Mouse (Mus musculus) erythroblast, embryonic 14.5 days (primary cell): ENCODE measurements around the gene Lrrc4. TPM values are rescaled to one million over a fixed set of nuclear protein-coding genes. Genes with fewer than 3 reads are reported as not detected.

Experiments used
- H3K27me3 ChIP-seq: 2 replicates; pipeline ENCODE4 v1.6.1; 2012; ENCODE audit warnings: inconsistent platforms; ENCODE audit not compliant: control insufficient read depth
- H3K36me3 ChIP-seq: 2 replicates; pipeline ENCODE4 v1.6.1; 2012; ENCODE audit warnings: mild to moderate bottlenecking, inconsistent platforms; ENCODE audit not compliant: control insufficient read depth
- H3K4me1 ChIP-seq: 2 replicates; pipeline ENCODE4 v1.6.1; 2012; ENCODE audit warnings: inconsistent platforms; ENCODE audit not compliant: control insufficient read depth
- H3K4me3 ChIP-seq: replicated peaks from 2 replicates; pipeline ENCODE3; 2012; ENCODE audit warnings: moderate library complexity, mild to moderate bottlenecking, inconsistent platforms
- H3K9me3 ChIP-seq: 2 replicates; pipeline ENCODE4 v1.6.1; 2012; ENCODE audit warnings: low read length, inconsistent platforms, mixed read lengths; ENCODE audit not compliant: control insufficient read depth
- GATA1 ChIP-seq: IDR thresholded peaks from 2 replicates; pipeline ENCODE4 v1.6.1; 2012; ENCODE audit warnings: low read length, inconsistent platforms, mixed read lengths
- TAL1 ChIP-seq: IDR thresholded peaks from 3 replicates; pipeline ENCODE4 v1.6.1; 2012; ENCODE audit warnings: low read length, inconsistent platforms, mixed read lengths
- polyA plus RNA-seq: library from polyadenylated mRNA; stranded (reverse); fragments of >175 nt; gene quantifications from 2 replicates; pipeline ENCODE4 v1.2.3, GENCODE M21; 2012

Gene Lrrc4
- polyA plus RNA-seq, 1 experiment = not detected

DNA sequence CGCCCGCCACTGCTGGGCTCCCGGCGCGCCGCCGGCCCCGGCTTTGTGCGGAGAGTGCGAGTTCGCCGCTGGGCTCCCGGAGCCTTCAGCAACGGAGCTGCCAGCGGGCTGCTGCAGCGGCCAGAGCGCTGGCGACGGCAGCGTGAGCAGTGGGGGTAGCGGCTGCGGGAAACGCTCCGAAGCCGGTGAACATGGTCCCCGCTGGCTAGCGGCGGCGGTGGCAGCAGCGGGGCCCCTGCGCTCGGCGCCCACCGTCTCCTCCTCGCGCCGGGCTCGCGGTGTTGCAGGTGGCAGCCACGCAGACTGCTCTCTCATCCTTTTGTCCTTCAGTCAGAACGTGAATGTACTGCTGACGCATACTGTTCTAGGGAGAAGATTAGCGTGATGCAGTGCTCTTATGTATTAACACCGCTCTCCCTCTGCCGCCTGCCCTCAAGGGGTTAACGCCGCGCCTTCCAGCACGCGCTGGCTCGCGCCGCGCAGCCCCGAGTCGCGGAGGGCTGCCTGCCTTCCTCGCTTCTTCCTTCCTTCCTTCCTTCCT is 1.3 kb upstream of the Lrrc4 start:
- peaks cover 12% of the 10 kb centered on the region for H3K4me1 ChIP-seq
- H3K36me3 ChIP-seq = peaks cover 6% of the 10 kb centered on the region; the same call in 1 of the 2 replicates
- TF ChIP-seq GATA1 = no peak
- TF ChIP-seq TAL1 = no peak
- H3K27me3 ChIP-seq = peaks cover 58% of the 10 kb centered on the region
- peaks cover 2% of the 10 kb centered on the region; the same call in 1 of the 2 replicates for H3K9me3 ChIP-seq
- peak overlapping the region; percentile 50 for H3K4me3 ChIP-seq

DNA sequence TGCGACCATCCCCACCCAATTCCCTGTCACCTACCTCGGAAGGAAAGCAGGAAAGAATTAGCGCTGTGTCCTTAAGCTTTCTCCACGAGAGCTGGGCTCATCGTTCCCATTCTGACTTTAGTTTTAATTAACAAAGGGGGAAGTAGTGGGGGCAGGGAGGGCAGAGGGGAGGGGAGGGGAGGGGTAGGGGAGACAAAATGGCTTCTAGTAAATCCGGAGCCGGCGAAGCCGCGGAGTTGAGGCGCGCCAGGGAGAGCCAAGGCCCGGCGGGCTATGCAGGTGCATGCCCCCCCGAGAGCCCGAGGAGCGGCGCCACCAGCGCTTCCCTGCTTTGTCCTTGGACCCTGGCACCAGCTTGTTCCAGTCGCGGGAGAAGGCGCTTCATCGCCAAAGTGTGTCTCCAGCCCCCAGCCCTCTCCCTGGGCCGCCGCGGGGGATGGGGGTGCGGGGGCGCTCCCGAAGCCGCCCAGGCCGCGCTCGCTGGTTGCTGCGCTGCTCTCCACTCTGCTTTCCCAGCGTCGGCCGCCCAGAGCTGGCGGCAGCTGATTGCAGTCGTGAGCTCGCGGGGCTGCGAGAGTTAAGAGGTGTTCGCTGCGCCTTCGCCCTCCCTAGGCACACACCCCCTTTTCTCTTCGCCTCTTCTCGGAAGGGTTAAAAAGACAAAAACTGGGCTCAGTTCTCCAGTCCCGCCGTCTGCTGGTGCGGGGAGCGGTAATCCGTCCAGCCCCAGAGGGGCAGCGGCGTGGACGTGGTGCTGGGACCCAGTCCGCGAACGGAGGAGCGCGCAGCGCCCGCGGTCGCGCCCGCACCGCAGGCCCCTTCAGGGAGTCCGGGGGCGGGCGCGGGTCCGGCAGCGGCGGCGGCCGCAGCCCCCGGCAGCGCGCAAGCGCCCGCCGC is 555 bp upstream of the Lrrc4 start:
- Histone ChIP-seq H3K9me3 (peaks cover 2% of the 10 kb centered on the region; the same call in 1 of the 2 replicates), H3K4me1 (peaks cover 12% of the 10 kb centered on the region), H3K36me3 (peaks cover 6% of the 10 kb centered on the region; the same call in 1 of the 2 replicates), H3K27me3 (peaks cover 58% of the 10 kb centered on the region), H3K4me3 (peak overlapping the region; percentile 47)
- TF ChIP-seq GATA1 (no peak), TAL1 (no peak)

DNA sequence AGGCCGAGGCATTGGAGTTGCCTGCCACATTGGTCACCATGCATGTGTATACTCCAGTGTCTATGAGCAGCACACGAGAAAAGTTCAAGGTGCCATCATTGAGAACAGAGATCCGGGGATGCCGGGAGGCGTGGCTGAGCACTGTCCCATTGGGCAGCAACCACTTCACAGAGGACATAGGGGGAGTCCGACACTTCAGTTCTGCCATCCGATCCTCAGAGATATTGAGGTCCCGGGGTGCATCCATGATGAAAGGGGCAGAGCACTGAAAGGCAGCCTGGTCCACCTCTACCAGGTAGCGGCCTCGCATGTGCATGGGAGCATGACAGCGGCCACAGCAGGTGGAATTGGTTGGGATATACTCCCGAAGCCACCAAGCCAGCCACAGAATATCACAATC is 1.2 kb downstream of the Lrrc4 start:
- Histone ChIP-seq H3K27me3 (peaks cover 57% of the 10 kb centered on the region), H3K9me3 (peaks cover 2% of the 10 kb centered on the region; the same call in 1 of the 2 replicates), H3K36me3 (peaks cover 6% of the 10 kb centered on the region; the same call in 1 of the 2 replicates), H3K4me1 (peaks cover 12% of the 10 kb centered on the region), H3K4me3 (no peak overlapping the region)
- TF ChIP-seq GATA1 = no peak
- no peak for TF ChIP-seq TAL1

DNA sequence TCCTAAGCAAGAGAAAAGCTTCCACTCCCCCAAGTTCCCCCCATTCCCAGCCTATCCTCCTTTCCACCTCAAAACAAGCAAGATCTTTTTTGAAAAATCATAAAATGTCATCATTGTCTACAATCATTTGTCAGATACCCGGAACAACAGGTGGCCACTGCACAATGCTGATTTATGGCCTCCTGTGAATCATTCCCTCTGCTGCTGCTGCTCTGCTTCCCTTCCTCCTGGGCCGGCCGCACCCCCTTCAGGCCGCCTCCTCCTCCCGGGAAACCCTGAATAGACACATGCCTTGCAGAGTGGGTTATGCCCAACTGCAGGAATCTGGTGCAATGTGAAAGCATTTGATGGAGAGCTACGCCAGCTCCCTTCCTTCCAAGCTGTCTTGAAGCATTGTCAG is 3.0 kb downstream of the Lrrc4 start:
- Histone ChIP-seq H3K36me3 (peaks cover 6% of the 10 kb centered on the region; the same call in 1 of the 2 replicates), H3K27me3 (peaks cover 40% of the 10 kb centered on the region), H3K4me3 (no peak overlapping the region), H3K9me3 (peaks cover under 1% of the 10 kb centered on the region; the same call in 1 of the 2 replicates), H3K4me1 (peaks cover 12% of the 10 kb centered on the region)
- TF ChIP-seq TAL1 (no peak), GATA1 (no peak)

DNA sequence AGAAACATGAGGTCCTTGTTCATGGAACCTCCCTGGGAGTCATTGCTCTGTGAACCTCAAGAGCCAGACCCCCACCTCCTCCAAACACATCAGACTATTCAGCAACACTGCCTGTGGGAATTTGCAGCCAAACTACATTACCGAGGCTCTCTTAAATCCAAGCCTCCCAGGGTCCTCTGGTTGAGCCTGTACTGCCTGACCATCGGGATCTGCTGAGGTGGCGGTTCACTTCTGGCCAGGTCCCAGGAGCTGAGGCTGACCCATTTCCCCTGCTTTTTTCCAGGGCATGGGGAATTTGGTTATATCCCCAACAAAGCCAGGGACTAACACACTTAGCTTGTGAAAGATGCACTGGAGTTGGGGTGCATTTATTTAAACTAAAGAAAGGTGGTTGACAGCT is 4.0 kb downstream of the Lrrc4 start:
- TF ChIP-seq GATA1 (no peak), TAL1 (no peak)
- H3K9me3 ChIP-seq = no peaks in the 10 kb centered on the region; the same call in 1 of the 2 replicates
- peaks cover 30% of the 10 kb centered on the region for H3K27me3 ChIP-seq
- H3K4me1 ChIP-seq = peaks cover 8% of the 10 kb centered on the region
- peaks cover 6% of the 10 kb centered on the region; the same call in 1 of the 2 replicates for H3K36me3 ChIP-seq
- no peak overlapping the region for H3K4me3 ChIP-seq

DNA sequence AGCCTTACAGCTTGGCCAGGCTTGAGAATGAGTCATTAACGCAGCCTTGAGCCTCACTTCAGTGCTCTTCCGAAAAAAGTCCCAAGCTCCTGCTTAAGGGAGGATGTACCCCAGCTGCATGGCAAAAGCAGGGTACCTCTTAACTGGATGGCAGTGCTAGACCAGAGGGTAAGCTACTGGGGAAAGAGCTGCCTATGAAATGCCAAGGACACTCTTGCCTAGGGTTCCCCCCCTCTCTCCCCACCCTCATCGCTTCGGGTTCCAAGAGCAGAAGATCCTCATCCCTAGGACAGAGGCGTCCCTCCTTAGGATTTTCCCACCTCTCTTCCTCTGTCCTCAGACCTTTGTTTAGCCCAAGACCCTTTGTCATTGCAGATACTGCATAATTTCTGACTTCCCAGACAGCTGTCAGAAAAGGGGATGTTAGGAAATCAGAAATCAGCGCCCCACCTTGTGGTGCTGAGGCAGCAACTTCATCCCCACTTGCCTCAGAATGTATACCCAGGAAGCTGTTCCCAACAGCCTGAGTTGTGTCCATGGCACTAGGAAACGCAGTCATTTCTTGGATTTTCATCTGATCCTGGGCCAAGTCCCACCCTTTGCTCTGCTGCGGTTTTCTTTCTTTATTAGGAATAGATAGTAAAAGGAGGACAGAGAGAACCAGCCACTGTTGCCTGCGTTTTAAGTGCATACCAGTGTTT is 4.7 kb downstream of the Lrrc4 start:
- Histone ChIP-seq H3K9me3 (no peaks in the 10 kb centered on the region), H3K4me1 (peaks cover 3% of the 10 kb centered on the region)
- TF ChIP-seq TAL1 (no peak), GATA1 (no peak)

DNA sequence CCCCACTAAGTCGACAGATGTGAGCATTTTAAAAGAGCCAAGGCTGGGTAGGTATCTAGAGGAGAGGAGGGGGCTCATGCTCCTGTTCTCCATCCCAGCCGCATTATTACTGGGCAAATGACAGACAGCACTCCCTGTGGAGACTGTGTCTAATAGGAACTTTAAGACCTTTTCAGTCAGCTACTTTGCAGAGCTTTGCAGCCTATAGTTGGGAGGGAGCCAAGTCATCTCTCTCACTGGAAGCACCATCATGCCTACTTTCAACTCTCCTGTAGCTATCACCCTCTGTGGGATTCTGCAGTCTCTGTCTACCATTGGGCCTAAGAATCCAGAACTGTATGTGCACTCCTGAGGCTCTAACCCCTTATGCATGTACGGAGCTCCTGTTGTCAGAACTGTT is 5.7 kb downstream of the Lrrc4 start:
- Histone ChIP-seq H3K9me3 (no peaks in the 10 kb centered on the region), H3K4me1 (no peaks in the 10 kb centered on the region), H3K4me3 (no peak overlapping the region), H3K27me3 (peaks cover 13% of the 10 kb centered on the region), H3K36me3 (peaks cover 6% of the 10 kb centered on the region; the same call in 1 of the 2 replicates)
- TF ChIP-seq TAL1 = no peak
- TF ChIP-seq GATA1 = no peak

More for the DNA sequence above, 4.7 kb downstream of the Lrrc4 start:
- Histone ChIP-seq H3K36me3 (peaks cover 6% of the 10 kb centered on the region; the same call in 1 of the 2 replicates), H3K4me3 (no peak overlapping the region), H3K27me3 (peaks cover 23% of the 10 kb centered on the region)

DNA sequence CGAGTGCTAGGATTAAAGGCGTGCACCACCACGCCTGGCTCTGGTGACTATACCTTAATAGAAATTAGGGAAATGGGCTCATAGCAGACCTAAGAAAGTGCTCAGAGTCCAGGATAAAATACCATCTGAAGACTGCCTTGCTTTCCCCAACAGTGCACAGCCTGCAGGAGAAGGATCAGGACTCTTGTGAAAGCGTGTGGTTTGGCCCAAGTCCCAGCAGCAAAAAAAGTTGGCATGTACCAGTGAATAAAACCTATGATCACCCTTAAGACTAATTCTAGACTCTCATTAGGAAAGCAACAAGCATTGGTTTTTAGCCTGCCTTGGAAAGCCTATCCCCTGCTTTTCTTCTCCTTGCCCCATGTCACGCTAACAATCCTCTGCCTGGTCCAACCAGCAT is 7.7 kb downstream of the Lrrc4 start:
- H3K27me3 ChIP-seq = no peaks in the 10 kb centered on the region

More for the DNA sequence above, 7.7 kb downstream of the Lrrc4 start:
- H3K4me3 ChIP-seq = no peak overlapping the region
- no peaks in the 10 kb centered on the region for H3K4me1 ChIP-seq
- no peaks in the 10 kb centered on the region; the same call in 1 of the 2 replicates for H3K36me3 ChIP-seq
- no peaks in the 10 kb centered on the region for H3K9me3 ChIP-seq
- TF ChIP-seq TAL1 (no peak), GATA1 (no peak)
